1 mouse cellular context compared by ENCODE assay signal in genomic region chr7:89416027-89416426, GRCm38 (mm10).
TF ChIP-seq lines count a peak whose summit lies in the region.

No protein-coding gene starts in this region.

TF ChIP-seq in MEL, 35 proteins besides CTCF, POLR2A, EP300 and RAD21:
- TF ChIP-seq NELFE (IDR thresholded peaks at IDR 0.05; ENCODE audit: low read depth, low read length) (no peak), BHLHE40 (IDR thresholded peaks at IDR 0.05; ENCODE audit: borderline replicate concordance, low read depth, low read length) (no peak), TCF12 (IDR thresholded peaks at IDR 0.05; ENCODE audit: low read depth, low read length) (peak; percentile 19; the same call in 1 of the 2 replicates), ETS1 (IDR thresholded peaks at IDR 0.05; ENCODE audit: low read depth, low read length) (no peak), USF1 (IDR thresholded peaks at IDR 0.05; ENCODE audit: low read depth, low read length) (peak; percentile 78; the same call in 1 of the 2 replicates)
